In the genomic region with DNA sequence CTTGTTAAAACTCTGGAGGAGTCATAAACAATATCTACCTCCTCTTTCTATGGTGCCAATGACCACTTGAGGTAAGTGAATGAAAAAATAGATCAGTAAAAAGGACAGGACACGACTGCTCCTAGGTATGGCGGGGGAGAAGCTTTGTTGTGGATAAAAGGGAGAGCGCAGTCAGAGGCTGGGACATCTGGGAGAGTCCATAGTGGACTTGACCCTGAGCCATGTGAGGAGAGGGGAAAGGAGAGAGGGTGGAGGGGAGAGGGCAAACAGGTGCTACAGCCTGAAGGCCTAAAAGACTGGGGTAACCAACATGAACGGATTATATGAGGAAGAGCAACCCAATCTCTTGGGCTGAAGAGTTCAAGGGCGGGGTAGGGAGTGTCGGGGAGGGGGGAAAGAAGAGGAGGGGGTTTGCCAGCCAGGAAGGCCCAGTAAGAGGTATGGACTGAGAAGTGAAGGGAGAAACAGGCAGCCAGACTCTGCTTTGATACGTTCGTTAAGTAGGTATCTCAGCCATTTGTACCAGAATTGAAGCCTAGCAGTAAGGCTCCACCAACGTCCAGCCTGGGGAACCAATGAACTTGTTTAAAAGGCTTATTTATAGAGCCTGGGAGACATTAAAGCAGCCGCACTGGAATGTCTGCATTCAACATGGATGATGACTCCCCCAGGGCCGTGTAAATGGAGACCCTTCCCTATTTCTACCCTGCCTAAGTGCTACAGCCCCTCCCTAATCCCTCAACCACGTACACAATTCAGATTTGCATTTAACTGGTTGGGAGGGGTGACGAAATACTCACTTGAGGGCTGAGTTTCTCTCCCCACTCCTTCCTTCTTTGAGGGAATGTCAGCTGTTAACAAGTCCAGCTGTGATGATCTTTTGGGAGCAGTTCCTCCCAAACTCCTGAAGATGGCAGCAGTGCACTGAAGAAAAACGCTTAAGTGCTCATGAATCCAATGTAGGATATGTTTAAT, we compare ENCODE assay signal across 7 mouse cellular contexts. TPM values are rescaled to one million over a fixed set of nuclear protein-coding genes. Genes with fewer than 3 reads are reported as not detected.
DNase-seq lines count a peak whose midpoint lies in the region; ATAC-seq and TF ChIP-seq lines count a peak whose summit lies in the region.

No protein-coding gene starts in this region.

- no peak overlapping the region for H3K4me2 ChIP-seq in hindbrain, embryonic 15.5 days
- H3K4me2 ChIP-seq in neural tube, embryonic 12.5 days (replicated peaks), result no peak overlapping the region

- intact Hi-C loops in left cerebral cortex, adult 2 months (cut with DNase I), result loop anchor here (2.0 to 5.0 kb wide), 2 partner anchors 1568 to 1596 kb away; a partner anchor contains a TSS

- H3K9ac ChIP-seq in hindbrain, embryonic 15.5 days, result no peak overlapping the region
- H3K9ac ChIP-seq in neural tube, embryonic 12.5 days, result no peak overlapping the region

- H3K36me3 ChIP-seq in hindbrain, embryonic 15.5 days, result no peaks in the 10 kb centered on the region
- no peaks in the 10 kb centered on the region for H3K36me3 ChIP-seq in neural tube, embryonic 12.5 days

- no peak overlapping the region for H3K27ac ChIP-seq in left cerebral cortex, adult 2 months
- no peak overlapping the region for H3K27ac ChIP-seq in hindbrain, embryonic 15.5 days (replicated peaks)
- H3K27ac ChIP-seq in neural tube, embryonic 12.5 days, result no peak overlapping the region

- no peaks in the 10 kb centered on the region for H3K4me1 ChIP-seq in hindbrain, embryonic 15.5 days (replicated peaks)
- no peaks in the 10 kb centered on the region for H3K4me1 ChIP-seq in neural tube, embryonic 12.5 days

- H3K9me3 ChIP-seq in hindbrain, embryonic 15.5 days, result no peaks in the 10 kb centered on the region
- H3K9me3 ChIP-seq in neural tube, embryonic 12.5 days, result no peaks in the 10 kb centered on the region

- WGBS in hindbrain, embryonic 15.5 days, result 49% methylated on average over 14 of the region's 14 CpGs
- 41% methylated on average over 14 of the region's 14 CpGs for WGBS in neural tube, embryonic 12.5 days

- peak; percentile 97 for ATAC-seq in common myeloid progenitor, adult 5-6 weeks (replicated peaks; ENCODE audit: low read depth, poor library complexity, severe bottlenecking)
- ATAC-seq in hindbrain, embryonic 15.5 days (ENCODE audit: low FRiP score, low read depth), result peak; percentile 63
- peak; percentile 41 for ATAC-seq in neural tube, embryonic 12.5 days (ENCODE audit: low FRiP score, low read depth)

- H3K27me3 ChIP-seq in hindbrain, embryonic 15.5 days, result no peaks in the 10 kb centered on the region
- no peaks in the 10 kb centered on the region for H3K27me3 ChIP-seq in neural tube, embryonic 12.5 days (replicated peaks)

- DNase-seq in left cerebral cortex, adult 2 months (ENCODE audit: extremely low spot score in 1 of 2, low spot score in 2 of 2), result no peak
- DNase-seq in left cerebral cortex, adult 9 months (ENCODE audit: low spot score in 2 of 2), result no peak
- peak; percentile 43 for DNase-seq in MEL-GATA-1-ER (ENCODE audit: extremely low read depth, low read depth)
- no peak for DNase-seq in cerebellum, adult 8-10 months

- TF ChIP-seq CTCF in left cerebral cortex, adult 2 months (IDR thresholded peaks at IDR 0.05), result peak; percentile 82

- no peak overlapping the region for H3K4me3 ChIP-seq in left cerebral cortex, adult 2 months
- H3K4me3 ChIP-seq in hindbrain, embryonic 15.5 days, result no peak overlapping the region
- no peak overlapping the region for H3K4me3 ChIP-seq in neural tube, embryonic 12.5 days

RNA-seq across cellular contexts. Expression of a gene that starts 26.0 kb away (rescaled TPM):
- 10 to 100 TPM; 27.5 to 27.8 TPM for total RNA-seq in left cerebral cortex, adult 2 months (2021)
- 34.7 and 37.5 TPM in 2 replicates for total RNA-seq in common myeloid progenitor, adult 5-6 weeks (2017)
- 25.3 and 30.6 TPM in 2 replicates for polyA plus RNA-seq in hindbrain, embryonic 15.5 days (2015; fragmentation: Nextera tagmentation; extraction: Ambion mirVana)
- 34.4 and 34.8 TPM in 2 replicates for polyA plus RNA-seq in neural tube, embryonic 12.5 days (2016; fragmentation: Nextera tagmentation; extraction: Ambion mirVana)

Comparison
In these comparisons a context has a peak if more than half of its experiments do, and no peak if none do; other contexts are left out.
1. ATAC-seq: peak in every context shown above with its lines; median percentile 97 in common myeloid progenitor, adult 5-6 weeks; 63 in hindbrain, embryonic 15.5 days; 41 in neural tube, embryonic 12.5 days.